Mouse (Mus musculus): ENCODE data around the gene Myf6.

- TF ChIP-seq CTCF (conservative IDR thresholded peaks at IDR 0.05; ENCODE audit: insufficient read depth, insufficient read length, low read depth, low read length): no peak
- TF ChIP-seq POLR2A (IDR thresholded peaks at IDR 0.05; ENCODE audit: low read depth, low read length): no peak
Measured at GRCm38 (mm10) chr10:107492867-107493579, 1.5 kb downstream of the Myf6 start.

Measured in kidney, adult 2 months (tissue).